Mouse (Mus musculus) adrenal gland, postnatal 25 days (tissue): Measurements from ENCODE around the gene Anxa4. TPM values are rescaled to one million over a fixed set of nuclear protein-coding genes. Genes with fewer than 3 reads are reported as not detected.
A peak's percentile ranks its signal among the peaks of the same experiment; 100 is the strongest.

Experiments
- DNase-seq: peaks from one replicate; pipeline ENCODE4 v3.0.0; 2021; ENCODE audit warnings: mixed read lengths
- total RNA-seq: library from RNA; stranded (reverse); gene quantifications from 2 replicates; pipeline ENCODE4 v1.2.3, GENCODE M21; 2021

Gene Anxa4
- total RNA-seq, 1 experiment from 2014 or later, result 68.9 TPM

DNA sequence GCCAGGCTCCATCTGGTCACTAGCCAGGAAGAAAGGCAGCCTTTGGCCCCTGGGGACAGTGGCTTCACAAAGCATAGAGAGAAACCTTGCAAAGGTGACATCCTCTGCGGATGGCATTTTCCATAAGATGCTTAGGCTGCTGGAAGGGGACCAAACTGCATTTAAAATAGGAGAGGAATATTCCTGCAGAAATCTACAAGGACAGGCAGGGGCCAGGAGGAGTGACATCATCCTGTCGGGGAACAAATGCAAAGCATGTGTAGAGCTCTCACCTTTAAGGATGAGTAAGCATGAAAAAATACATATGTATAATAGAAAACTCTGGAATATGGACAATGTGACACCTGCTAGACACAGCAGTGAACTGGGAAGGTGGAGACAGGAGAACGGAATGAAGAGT, 7.1 kb upstream of the Anxa4 start:
- no peak for DNase-seq

DNA sequence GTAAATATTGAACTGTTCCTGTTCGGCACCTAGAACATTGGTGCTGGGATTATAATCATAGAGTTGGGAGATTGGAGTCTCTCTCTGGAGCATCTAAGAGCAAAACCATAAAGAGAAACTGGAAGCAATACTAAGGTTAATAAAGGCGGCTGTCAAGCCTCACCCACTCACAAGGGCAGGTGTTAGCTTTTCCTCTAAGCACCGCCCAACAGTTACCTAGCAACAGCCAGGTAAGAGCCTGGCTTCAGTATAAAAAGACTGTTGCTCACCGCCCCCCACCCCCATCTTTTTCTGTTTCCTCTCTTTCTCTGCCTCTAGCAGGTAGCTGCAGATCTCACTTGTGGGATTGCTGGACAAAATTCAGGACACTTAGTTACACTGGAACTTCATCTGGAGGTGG, 4.1 kb upstream of the Anxa4 start:
- DNase-seq, result no peak

DNA sequence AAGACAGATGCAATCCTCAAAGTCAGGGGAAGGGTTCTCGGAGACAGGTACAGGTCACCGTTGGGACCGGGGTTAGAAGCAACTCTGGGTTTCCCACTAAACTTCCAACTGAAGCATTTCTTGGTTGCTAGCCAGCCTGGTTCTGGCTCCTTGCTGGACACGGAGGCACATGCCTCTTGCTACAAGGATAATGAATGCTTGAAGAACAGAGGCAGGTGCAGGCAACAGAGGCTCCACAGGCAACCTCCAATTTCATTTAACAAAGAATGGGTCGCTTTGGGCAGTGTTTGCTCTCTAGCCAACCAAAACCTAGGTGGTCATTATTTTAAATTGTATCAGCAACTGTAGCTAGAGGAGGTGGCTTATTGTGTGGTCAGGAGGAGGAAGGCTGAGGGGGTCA, 573 bp upstream of the Anxa4 start:
- DNase-seq, result no peak

DNA sequence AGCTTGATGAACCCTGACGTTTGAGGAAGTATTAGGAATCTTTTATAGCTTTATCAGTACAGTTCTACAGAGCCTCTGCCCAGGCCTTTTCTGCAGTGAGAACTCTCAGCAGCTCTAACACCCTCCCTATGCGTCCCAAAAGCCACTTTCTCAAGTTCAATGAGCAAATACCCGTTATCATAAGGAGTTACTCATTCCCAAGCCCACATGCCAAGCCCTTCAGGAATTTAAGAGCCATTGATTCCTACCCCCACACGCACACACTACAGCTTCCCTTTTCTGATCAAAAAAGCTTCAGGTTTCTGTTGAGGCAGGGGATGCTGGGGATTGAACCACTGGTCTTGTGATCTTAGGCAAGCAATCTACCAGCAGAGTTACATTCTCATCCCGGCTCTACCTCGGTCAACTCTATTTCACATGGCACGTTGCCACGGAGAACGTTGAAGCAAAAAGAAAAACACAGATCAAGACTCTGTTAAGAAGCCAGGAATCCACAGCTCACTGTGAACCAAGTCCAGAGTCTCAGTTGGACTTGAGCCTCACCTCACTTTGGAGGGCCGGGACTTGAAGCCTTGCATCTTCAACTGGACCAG, 2.9 kb downstream of the Anxa4 start:
- DNase-seq, result no peak

DNA sequence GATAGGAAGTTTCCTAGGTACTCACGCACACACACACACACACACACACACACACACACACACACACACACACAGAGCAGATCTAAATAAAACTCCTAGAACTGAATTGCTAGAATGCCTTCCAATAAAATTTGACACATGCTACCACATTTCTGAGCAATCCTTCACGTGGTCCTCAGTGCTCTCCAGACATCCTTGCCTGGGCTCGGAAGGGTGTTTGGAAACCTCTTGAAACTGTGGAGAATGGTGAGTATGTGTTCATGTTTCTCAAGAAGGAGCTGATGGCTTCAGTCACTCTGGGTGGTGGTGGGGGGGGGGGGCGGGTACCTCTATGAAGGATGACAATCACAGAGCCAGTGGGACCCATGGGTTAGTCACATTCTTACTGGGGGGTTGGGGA, 5.1 kb downstream of the Anxa4 start:
- DNase-seq, result no peak

DNA sequence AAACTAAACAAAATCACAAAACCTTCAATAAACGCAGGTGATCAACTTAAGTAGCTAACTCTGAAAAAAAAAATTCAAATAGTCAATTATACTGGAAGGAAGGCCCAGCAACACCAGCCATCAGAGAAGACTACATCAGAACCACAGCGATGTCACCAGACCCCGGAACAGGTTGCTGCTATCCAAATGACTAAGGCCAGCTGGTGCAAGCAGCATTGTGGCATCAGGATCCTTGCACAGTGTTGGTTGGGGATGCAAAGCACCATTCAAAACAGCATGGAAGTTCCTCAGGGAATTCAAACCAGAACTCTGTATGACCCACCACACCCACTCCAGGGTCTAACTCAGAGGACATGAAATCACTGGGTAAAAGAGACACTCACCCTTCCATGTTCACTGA, 6.8 kb downstream of the Anxa4 start:
- DNase-seq, result no peak

DNA sequence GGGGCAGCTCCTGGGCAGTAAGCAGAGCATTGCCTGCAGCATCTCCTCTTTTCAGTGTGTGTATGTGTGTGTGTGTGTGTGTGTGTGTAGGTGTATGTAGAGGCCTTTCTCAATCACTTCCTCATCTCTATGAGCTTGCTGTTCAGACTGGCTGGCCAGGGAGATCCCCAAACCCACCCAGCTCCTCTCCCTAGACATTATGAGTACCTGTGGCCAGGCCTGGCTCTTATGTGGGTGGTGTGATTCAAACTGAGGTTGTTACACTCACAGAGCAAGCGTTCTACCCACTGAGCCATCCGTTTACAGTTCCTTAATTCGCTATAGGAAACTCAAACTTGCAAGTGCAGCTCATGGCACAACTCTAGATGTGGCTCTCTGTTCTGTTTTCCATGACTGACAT, 8.6 kb downstream of the Anxa4 start:
- no peak for DNase-seq

DNA sequence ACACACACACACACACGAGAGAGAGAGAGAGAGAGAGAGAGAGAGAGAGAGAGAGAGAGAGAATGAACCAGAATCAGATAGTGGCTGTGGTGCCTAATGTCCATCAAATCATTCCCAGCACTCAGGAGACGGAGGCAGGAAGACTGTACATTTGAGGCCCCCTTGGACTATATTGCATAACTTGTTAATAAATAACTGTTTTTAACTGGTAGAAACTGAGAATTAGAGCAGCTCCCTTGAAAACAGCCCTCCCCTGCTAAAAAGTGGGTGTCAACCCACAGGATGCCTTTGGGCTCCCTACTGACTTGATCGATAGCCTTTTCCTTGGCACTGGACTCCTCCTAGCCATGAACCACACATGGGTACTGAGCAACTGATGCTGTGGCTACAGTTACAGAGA, 11.0 kb downstream of the Anxa4 start:
- DNase-seq, result no peak

DNA sequence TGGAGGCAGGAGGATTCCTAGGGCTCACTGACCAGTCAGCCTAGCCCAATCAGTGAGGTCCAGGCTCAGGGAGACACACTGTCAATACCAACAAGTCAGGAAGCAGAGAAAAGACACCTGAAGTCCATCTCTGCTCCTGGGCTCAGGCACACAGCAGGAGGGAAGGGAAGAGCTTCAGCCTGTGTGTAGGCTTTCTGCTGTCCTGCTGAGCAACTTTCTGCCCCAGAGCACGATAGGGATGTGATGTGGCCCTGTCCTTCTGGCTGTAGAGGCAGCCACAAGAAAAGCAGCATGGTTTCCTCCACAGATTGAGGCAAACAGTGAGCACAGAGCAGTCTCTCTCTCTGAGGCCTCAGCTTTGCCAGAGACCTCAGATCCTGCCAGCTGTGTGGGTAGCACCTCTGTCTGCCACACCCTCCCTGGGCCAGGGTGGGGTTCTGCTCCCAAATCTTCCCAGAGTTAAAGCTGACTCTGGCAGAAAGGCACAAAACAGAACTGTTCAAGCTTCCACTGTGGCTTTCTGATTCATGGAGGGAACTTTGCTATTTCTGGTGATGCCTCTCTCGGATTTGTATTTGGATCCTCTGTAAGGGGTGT, 11.9 kb downstream of the Anxa4 start:
- DNase-seq, result no peak

DNA sequence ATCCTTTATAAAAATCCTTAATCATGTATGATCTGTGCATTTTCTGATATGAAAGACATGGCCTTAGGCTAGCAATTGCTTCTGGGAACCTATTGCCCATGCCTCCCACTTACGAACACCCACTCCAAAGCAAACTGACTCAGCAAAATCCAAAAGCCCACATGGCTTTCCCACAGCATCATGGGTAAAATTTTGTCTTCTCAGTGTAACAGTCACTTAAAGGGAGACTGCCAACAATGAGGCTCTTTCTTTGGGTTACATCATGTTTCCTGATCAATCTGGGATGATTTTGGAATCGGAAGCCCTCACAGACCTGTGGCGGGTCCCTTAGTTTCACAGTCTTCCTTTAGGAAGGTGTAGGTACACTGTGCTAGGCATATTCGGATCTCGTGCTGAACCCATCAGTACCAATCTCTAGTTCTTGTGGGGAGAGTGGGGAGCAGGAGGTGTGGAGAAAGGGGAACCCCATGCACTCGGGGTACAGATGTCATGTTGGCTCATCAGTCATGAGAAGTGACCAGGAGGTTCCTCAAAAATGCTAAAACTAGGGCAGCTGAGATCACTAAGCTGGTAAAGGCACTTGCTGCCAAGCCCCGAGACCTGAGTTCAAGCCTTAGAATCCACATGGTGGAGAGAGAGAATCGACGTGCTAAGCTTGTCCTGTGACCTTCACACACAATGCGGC, 14.3 kb downstream of the Anxa4 start:
- no peak for DNase-seq

DNA sequence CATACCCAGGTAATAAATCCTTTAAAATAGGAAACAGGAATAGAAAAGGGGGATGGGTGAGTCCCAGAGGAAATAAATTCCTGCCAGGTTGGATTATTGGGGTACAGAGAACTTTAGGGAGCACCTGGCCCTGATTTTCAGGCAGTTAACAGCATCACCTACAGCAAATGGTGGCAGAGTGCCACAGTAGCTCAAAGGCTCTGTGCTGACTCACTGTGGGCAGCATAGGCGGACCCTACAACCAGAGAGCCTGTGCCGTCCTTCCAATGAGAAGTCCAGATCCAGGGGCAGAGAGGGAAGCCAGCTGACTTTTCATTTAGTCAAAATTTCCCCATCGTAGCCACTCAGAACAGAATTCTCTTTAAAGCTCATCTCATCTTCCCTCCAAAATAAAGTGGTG, 16.2 kb downstream of the Anxa4 start:
- peak; percentile 20 for DNase-seq

DNA sequence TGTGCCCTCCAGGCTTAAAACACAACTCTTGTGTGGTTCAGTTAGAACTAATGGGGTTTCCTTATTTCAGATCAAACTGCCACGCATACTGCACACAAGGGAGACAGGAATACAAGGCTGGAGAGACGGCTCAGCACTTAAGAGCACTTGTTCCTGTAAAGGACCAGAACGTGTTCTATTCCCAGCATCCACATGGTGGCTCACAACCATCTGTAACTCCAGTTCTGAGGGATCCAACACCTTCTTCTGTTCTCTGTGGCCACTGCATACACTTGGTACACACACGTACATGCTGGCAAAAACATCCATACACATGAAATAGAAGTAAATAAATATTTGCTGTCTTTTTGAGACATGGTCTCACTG, 16.7 kb downstream of the Anxa4 start:
- no peak for DNase-seq

DNA sequence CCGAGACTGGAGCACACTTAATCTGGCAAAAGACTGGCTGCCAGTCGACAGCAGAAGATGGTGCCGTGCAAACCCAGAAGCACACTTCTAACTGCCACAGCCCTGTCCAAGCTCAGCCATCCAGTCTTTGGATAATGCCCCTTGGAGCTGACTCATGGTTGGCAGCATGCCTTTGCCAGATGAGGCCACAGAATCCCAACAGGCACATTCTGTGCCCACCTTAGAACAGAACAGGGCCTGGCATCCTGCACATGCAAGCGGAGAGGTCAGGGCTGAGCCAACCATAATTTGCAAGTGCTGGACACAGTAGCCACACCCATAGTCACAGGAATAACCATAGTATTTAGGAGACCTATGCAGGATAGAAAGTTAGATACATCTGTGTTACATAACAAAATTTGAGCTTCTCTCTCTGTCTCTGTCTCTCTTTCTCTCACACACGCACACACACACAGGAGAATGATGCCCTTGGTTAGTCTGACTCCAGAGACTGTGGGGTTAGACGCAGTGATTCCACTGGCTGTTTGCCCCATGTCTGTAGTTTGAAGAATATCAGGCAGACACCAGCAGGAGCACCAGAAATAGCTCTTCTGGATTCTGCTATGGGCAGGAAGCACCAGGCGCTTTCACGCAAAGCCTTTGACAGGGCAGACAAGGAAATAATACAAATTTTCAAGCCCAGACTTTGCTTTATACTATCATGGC, 17.2 kb downstream of the Anxa4 start:
- DNase-seq, result peak; percentile 76

DNA sequence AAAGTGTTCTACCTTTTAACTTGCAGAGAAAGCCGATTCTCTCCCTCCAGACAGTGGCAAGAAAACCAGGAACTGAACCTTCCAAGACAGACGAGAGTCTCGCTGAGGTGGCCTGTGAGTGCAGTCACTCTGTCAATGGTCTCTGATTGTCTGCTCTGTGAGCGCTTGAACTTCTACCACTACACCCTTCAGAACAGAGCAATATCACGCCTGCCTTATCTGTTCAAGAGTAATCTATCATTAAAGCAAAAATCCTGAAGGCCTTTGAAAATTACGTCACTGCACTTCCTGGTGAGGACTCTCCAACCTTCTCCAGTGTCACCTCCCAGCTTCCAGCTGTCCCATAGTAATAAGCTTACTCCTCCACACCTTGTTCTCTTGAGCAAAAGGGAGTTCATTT, 18.4 kb downstream of the Anxa4 start:
- DNase-seq, result no peak

DNA sequence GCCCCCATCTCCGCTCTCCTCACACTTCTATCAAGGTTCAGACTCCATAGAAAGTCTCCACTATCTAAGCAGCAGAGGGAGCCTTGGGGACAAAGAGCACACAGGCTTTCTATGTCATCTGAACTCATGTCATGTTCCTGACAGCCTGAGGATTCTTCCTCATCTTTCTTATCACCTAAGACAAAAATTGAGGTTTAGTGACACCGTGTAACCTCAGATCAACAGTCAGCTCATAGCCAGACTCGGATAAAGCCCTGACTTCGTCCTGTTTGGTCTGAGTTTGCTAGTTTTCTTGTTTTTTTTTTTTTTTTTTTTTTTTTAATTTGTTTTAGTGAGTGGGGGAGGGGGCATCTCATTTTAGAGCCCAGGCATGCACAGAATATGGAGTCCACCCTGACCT, 19.6 kb downstream of the Anxa4 start:
- no peak for DNase-seq

DNA sequence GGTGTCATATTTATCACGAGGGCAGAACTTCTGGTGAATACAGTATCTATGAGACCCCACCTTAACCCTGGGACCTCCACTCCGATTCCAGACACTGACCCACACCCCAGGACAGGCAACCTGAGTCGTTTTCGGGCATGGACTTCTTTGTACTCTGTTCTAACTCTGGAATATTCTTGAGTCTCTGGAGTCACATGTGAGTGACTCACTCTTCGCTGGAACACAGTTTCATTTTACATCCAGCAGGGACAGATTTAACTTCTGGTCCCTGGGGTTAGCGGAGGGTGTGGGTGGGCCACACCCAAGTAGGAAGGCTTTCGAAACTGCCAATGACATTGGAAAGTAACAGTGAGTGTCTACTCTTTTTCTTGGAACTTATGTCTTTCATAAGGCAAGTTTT, 20.8 kb downstream of the Anxa4 start:
- DNase-seq, result no peak

DNA sequence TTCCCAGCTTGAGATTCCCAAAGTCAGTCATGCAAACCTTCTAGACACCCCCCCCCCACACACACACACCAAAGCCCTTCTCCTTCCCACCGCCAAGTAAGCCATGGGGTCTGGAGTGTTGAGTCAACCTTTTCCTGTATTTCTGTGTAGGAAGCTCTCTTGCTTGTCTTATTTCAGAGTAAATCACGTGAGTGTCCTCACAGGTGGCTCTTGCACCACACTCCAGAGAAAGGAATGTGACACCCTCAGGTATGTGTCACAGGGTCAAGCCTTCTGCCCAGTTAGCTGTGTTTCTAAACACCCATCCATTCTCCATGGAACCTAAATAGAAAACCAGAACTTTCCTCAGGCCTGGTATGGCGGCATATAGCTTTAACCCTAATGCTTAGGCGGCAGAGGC, 24.4 kb downstream of the Anxa4 start:
- no peak for DNase-seq

DNA sequence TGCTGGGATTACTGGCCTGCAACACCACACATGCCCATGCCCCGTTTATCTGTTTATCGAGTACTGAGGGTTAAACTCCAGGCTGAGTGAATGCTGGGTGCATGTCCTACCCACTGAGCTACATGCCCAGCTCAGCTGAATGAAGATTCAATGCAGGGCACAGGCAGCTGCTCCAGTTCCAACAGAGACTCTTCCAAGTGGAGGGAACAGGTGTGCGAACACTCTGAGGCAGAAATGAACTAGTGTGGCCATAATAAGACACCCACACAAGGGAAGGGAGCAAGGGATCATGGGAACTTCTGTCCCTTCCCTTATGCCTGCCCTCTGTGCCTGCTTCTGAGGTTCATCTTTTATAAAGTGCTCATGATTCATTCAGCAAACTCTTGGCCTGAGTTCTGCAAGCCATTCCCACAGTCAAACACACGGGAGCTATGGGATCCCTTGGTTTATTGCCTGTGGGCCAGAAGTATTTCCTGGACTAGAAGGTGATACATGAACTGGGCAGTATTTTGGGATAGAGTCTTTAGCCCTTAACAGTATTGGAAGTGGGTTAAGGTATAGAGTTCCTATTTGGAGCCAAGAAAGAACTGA, 25.1 kb downstream of the Anxa4 start:
- DNase-seq, result no peak

DNA sequence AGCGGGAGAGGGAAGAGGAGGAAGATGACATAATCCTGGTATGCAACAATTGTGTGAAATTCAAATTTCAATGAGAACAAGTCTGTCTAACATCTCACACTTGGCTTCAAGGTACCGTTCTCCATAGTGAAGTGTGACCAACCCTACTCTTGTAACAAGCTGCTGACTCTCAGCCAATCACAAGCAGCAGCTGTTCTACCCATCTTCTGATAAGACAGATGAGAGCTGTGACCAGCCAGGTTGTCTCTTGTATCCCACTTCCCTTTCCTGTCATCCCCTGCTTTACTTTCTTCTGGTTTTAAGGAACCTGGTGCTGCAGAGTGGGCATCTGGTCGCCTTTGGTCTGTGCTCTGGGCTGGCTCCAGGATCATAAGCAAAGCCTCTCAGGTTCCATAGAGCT, 25.9 kb downstream of the Anxa4 start:
- DNase-seq, result no peak

DNA sequence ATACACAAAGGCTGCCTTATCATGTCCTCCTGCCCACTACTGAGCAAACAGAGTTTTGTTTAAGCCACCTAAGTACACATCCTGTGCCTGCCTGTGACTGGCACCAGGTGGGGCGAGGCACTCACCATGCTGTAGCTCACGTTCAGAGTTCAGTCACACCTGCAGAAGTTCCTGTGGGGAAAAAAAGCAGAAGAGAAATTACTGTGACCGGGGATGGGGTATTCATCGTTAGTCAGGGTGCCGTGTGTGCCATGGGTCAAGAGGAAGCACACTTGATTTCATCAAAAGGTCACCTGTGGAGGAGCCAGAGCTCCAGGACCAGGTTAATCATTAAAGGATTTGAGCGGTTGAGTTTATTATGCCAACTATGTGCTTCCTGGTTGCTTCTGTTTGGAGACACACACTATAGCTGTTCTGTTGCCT, 27.7 kb downstream of the Anxa4 start:
- no peak for DNase-seq

DNA sequence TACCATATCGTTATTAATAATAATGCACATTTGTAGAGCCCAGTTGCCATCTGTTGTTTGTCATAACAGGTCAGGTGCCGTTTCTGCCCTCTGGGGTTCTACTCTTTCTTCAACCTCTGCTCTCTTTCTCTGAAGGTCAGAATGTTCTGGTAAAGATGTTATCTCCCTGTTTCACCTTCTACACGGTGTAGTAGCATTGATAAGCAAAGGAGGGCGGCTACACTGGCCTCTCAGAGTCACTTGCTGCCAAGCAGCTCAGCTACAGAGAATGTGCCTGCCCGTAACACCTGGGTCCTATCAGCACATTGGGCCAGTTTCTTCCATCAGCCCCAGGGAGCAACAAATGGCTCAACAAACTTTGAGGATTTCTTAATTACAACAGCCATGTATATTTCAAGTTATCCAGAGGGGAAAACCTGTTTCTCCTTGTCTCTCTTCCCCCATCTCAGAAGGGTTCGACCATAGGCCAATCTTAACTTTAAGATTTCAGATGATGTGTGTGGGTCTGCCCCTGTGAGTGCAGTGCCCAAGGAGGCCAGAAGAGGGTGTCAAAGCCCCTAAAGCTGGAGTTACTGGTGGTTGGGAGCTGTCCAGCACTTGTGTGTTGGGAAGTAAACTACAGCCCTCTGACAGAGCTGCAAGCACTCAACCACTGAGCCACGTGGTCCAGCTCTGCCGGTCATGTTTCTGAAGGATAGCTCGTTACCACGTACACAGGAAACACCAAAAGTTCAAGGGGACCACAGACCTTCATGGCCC, 39.1 kb downstream of the Anxa4 start:
- DNase-seq, result no peak

DNA sequence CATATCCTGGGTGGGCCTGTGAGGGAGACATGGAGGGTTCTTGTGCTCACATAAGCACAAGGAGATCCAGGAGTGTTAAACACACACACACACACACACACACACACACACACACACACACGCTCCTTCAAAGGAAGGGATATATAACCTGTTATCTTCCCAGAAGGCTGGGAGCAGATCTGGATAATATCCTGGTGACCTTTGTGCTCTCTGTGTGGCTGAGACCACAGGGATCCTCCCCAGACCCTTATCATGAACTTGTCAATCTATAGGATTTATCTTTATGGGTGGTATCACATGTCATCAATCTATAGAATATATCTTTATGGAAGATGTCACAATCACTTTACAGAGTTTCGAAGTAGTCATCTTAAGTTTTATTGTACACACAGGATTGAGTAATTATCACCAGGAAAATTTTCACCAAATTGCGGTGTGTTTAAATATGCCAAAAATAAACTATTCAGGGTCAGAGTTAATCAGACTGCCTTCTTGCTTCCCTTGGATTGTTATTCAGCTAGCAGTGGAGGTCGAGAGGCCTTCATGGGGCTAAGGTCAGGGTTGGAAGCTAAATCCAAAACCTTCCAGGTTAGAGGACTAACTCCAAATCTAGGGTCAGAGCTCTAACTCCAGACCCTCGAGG, 40.4 kb downstream of the Anxa4 start:
- DNase-seq, result no peak
